In the genomic region with DNA sequence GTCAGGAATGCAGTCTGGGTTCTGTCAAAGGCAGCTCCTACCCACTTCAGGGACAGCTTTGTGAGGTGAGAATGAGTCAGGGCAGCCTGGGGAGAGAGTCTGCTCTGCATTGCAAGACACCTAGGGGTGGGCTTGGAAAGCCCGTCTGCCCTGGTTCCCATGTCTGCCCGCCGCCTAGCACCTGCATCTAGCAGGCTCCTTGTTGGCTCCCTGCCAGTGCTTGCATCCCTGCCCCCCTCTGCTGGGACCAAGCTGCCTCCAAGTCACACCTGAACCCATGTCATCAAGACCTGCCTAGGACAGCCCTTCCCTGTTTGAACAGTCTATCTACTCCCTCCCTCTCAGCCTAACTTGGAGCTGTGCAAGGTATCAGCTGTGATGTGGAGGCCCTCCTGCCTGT, we compare ENCODE assay signal across 9 mouse cellular contexts.
DNase-seq lines count a peak whose midpoint lies in the region; ATAC-seq lines count a peak whose summit lies in the region.
"Had no signal": no experiment of that assay in that cellular context is flagged by ENCODE, and none has a peak within 500 bp of the region (broad histone marks: within the 10 kb centered on the region; RNA-seq: fewer than 3 reads in every experiment).

No protein-coding gene starts in this region.

- H3K36me3 ChIP-seq in heart, embryonic 16.5 days (ENCODE audit: control insufficient read depth, insufficient read depth) = no peaks in the 10 kb centered on the region
- H3K36me3 ChIP-seq in embryonic facial prominence, embryonic 12.5 days = no peaks in the 10 kb centered on the region
- no peaks in the 10 kb centered on the region for H3K36me3 ChIP-seq in intestine, embryonic 15.5 days
- no peaks in the 10 kb centered on the region for H3K36me3 ChIP-seq in midbrain, embryonic 13.5 days

- peaks cover 19% of the 10 kb centered on the region for H3K4me1 ChIP-seq in heart, embryonic 16.5 days (ENCODE audit: control insufficient read depth, insufficient read depth, low read length)
- H3K4me1 ChIP-seq in embryonic facial prominence, embryonic 12.5 days = peaks cover 73% of the 10 kb centered on the region
- peaks cover 13% of the 10 kb centered on the region; the same call in 1 of the 2 replicates for H3K4me1 ChIP-seq in intestine, embryonic 15.5 days (replicated peaks)
- peaks cover 46% of the 10 kb centered on the region for H3K4me1 ChIP-seq in midbrain, embryonic 13.5 days (replicated peaks)

- H3K9me3 ChIP-seq in heart, embryonic 16.5 days (replicated peaks; ENCODE audit: control insufficient read depth, low read length) = no peaks in the 10 kb centered on the region
- no peaks in the 10 kb centered on the region for H3K9me3 ChIP-seq in embryonic facial prominence, embryonic 12.5 days
- H3K9me3 ChIP-seq in intestine, embryonic 15.5 days = no peaks in the 10 kb centered on the region
- no peaks in the 10 kb centered on the region for H3K9me3 ChIP-seq in midbrain, embryonic 13.5 days

- H3K27me3 ChIP-seq in heart, embryonic 16.5 days (ENCODE audit: control insufficient read depth, insufficient read depth, low read length) = peaks cover 50% of the 10 kb centered on the region
- H3K27me3 ChIP-seq in embryonic facial prominence, embryonic 12.5 days = no peaks in the 10 kb centered on the region
- H3K27me3 ChIP-seq in intestine, embryonic 15.5 days (replicated peaks) = no peaks in the 10 kb centered on the region
- H3K27me3 ChIP-seq in midbrain, embryonic 13.5 days = peaks cover 45% of the 10 kb centered on the region

- 24% methylated on average over 3 of the region's 3 CpGs for WGBS in heart, embryonic 16.5 days
- 59% methylated on average over 3 of the region's 3 CpGs for WGBS in embryonic facial prominence, embryonic 12.5 days
- WGBS in intestine, embryonic 15.5 days = 52% methylated on average over 3 of the region's 3 CpGs
- WGBS in midbrain, embryonic 13.5 days = 67% methylated on average over 3 of the region's 3 CpGs

- no peak overlapping the region for H3K9ac ChIP-seq in heart, embryonic 16.5 days (ENCODE audit: low read length)
- no peak overlapping the region for H3K9ac ChIP-seq in embryonic facial prominence, embryonic 12.5 days
- no peak overlapping the region for H3K9ac ChIP-seq in intestine, embryonic 15.5 days
- no peak overlapping the region for H3K9ac ChIP-seq in midbrain, embryonic 13.5 days (replicated peaks)

- peak; percentile 47 for ATAC-seq in heart, embryonic 16.5 days (replicated peaks; ENCODE audit: extremely low read depth, insufficient read depth, low FRiP score)
- ATAC-seq in embryonic facial prominence, embryonic 12.5 days (ENCODE audit: insufficient number of reproducible peaks, insufficient read depth, low FRiP score, low TSS enrichment) = no peak
- ATAC-seq in intestine, embryonic 15.5 days = peak; percentile 64
- ATAC-seq in midbrain, embryonic 13.5 days = peak; percentile 67

- no peak overlapping the region for H3K4me3 ChIP-seq in heart, embryonic 16.5 days (ENCODE audit: low read length)
- H3K4me3 ChIP-seq in embryonic facial prominence, embryonic 12.5 days = no peak overlapping the region
- no peak overlapping the region for H3K4me3 ChIP-seq in intestine, embryonic 15.5 days (replicated peaks)
- H3K4me3 ChIP-seq in midbrain, embryonic 13.5 days (replicated peaks) = no peak overlapping the region

- intact Hi-C loops in heart, postnatal 36 days (cut with DNase I) = no loop called here

- DNase-seq in heart, postnatal 36 days = no peak
- no peak for DNase-seq in adrenal gland, postnatal 10 days
- no peak for DNase-seq in right cerebral cortex, postnatal 36 days (ENCODE audit: low spot score in 2 of 2)
- no peak for DNase-seq in cerebellum, adult 9-11 months
- DNase-seq: layer of hippocampus, postnatal 36 days had no signal

- no peak overlapping the region for H3K27ac ChIP-seq in heart, embryonic 16.5 days (ENCODE audit: low read length)
- peak overlapping the region; percentile 73 for H3K27ac ChIP-seq in embryonic facial prominence, embryonic 12.5 days
- no peak overlapping the region for H3K27ac ChIP-seq in intestine, embryonic 15.5 days
- no peak overlapping the region for H3K27ac ChIP-seq in midbrain, embryonic 13.5 days

- no peak overlapping the region for H3K4me2 ChIP-seq in heart, embryonic 16.5 days (ENCODE audit: low read depth, low read length)
- H3K4me2 ChIP-seq in embryonic facial prominence, embryonic 12.5 days (replicated peaks) = no peak overlapping the region
- H3K4me2 ChIP-seq in intestine, embryonic 15.5 days (replicated peaks) = no peak overlapping the region
- H3K4me2 ChIP-seq in midbrain, embryonic 13.5 days (replicated peaks) = no peak overlapping the region
